Mouse (Mus musculus) stomach, postnatal 0 days (tissue): ENCODE measurements around the gene Trem1. TPM values are rescaled to one million over a fixed set of nuclear protein-coding genes. Genes with fewer than 3 reads are reported as not detected.
A peak's percentile ranks its signal among the peaks of the same experiment; 100 is the strongest.

Experiments used
- ATAC-seq: fragments of 200-750 bp; cut with Nextera tagmentation; 2 replicates; pipeline ENCODE4 v1.8.0; 2017; ENCODE audit not compliant: low FRiP score, low TSS enrichment
- DNase-seq: peaks from one replicate; pipeline ENCODE4 v3.0.0-alpha.2; 2016; ENCODE audit warnings: low spot score
- H3K27ac ChIP-seq: fragments of 300-500 bp; sonication (generic); replicated peaks from 2 replicates; pipeline ENCODE4 v1.5.1; 2014; ENCODE audit warnings: mild to moderate bottlenecking, control low read depth
- H3K27me3 ChIP-seq: fragments of 300-500 bp; sonication (generic); 2 replicates; pipeline ENCODE4 v1.6.1; 2014; ENCODE audit warnings: low read length; ENCODE audit not compliant: control insufficient read depth, insufficient read depth
- H3K36me3 ChIP-seq: fragments of 300-500 bp; sonication (generic); 2 replicates; pipeline ENCODE4 v1.6.1; 2014; ENCODE audit warnings: low read length, mixed read lengths; ENCODE audit not compliant: control insufficient read depth, insufficient read depth
- H3K4me1 ChIP-seq: fragments of 300-500 bp; sonication (generic); replicated peaks from 2 replicates; pipeline ENCODE4 v1.6.1; 2014; ENCODE audit warnings: antibody characterized with exemption; ENCODE audit not compliant: control insufficient read depth, insufficient read depth
- H3K4me2 ChIP-seq: fragments of 300-500 bp; sonication (generic); replicated peaks from 2 replicates; pipeline ENCODE4 v1.6.1; 2014; ENCODE audit warnings: low read depth, mild to moderate bottlenecking, control low read depth, moderate library complexity
- H3K4me3 ChIP-seq: fragments of 300-500 bp; sonication (generic); 2 replicates; pipeline ENCODE4 v1.5.1; 2014; ENCODE audit warnings: low read depth, low read length, control low read depth
- H3K9ac ChIP-seq: fragments of 300-500 bp; sonication (generic); 2 replicates; pipeline ENCODE4 v1.6.1; 2014; ENCODE audit warnings: mild to moderate bottlenecking, low read length, control low read depth, mixed read lengths
- H3K9me3 ChIP-seq: fragments of 300-500 bp; sonication (generic); 2 replicates; pipeline ENCODE4 v1.6.1; 2016; ENCODE audit warnings: low read length; ENCODE audit not compliant: control insufficient read depth
- CTCF ChIP-seq: IDR thresholded peaks from 2 replicates; pipeline ENCODE4 v1.5.1; 2016; ENCODE audit warnings: antibody characterized with exemption, low read depth, mild to moderate bottlenecking, moderate library complexity
- EP300 ChIP-seq: optimal IDR thresholded peaks from 2 replicates; pipeline ENCODE3; 2016; ENCODE audit warnings: antibody characterized with exemption
- WGBS: fragments of 180-500 bp; shearing (Covaris S2); extraction: QIAGEN DNeasy Blood & Tissue Kit; methylation state at CpG from one replicate; pipeline ENCODE4 v1.1.7; 2014; 5-methylcytosine and 5-hydroxymethylcytosine counted together
- polyA plus RNA-seq: library from polyadenylated mRNA; unstranded; fragments of >200 nt; fragmentation: Nextera tagmentation; extraction: Ambion mirVana; gene quantifications from 2 replicates; pipeline ENCODE4 v1.2.1, GENCODE M21; 2015

Trem1 gene
- polyA plus RNA-seq, 1 experiment from 2014 or later = not detected

- H3K36me3 ChIP-seq = no peaks in the 10 kb centered on the region
- TF ChIP-seq EP300 (no peak), CTCF (no peak)
- H3K4me1 ChIP-seq = no peaks in the 10 kb centered on the region
- H3K27me3 ChIP-seq = no peaks in the 10 kb centered on the region
- H3K4me3 ChIP-seq = no peak overlapping the region
- DNase-seq (no peak), ATAC-seq (no peak)
- no peaks in the 10 kb centered on the region for H3K9me3 ChIP-seq
- no peak overlapping the region for H3K9ac ChIP-seq
- H3K27ac ChIP-seq = no peak overlapping the region
- H3K4me2 ChIP-seq = no peak overlapping the region
Measured at GRCm38 (mm10) chr17:48278381-48278780, 45.8 kb downstream of the Trem1 start.

- 88% methylated on average over 4 of the region's 4 CpGs for WGBS
- H3K4me2 ChIP-seq = no peak overlapping the region
- DNase-seq = no peak
- no peaks in the 10 kb centered on the region for H3K4me1 ChIP-seq
- no peak overlapping the region for H3K27ac ChIP-seq
- H3K9ac ChIP-seq = no peak overlapping the region
- H3K27me3 ChIP-seq = no peaks in the 10 kb centered on the region
- ATAC-seq = no peak
- TF ChIP-seq CTCF (no peak), EP300 (no peak)
- H3K9me3 ChIP-seq = no peaks in the 10 kb centered on the region
- H3K36me3 ChIP-seq = no peaks in the 10 kb centered on the region
- no peak overlapping the region for H3K4me3 ChIP-seq
Measured at GRCm38 (mm10) chr17:48279002-48279401, 46.4 kb downstream of the Trem1 start.

- H3K27ac ChIP-seq = no peak overlapping the region
- peak overlapping the region; percentile 5; the same call in 1 of the 2 replicates for H3K9ac ChIP-seq
- no peaks in the 10 kb centered on the region for H3K4me1 ChIP-seq
- peak; percentile 47; the same call in 1 of the 2 replicates for ATAC-seq
- no peaks in the 10 kb centered on the region for H3K27me3 ChIP-seq
- peak overlapping the region; percentile 38 for H3K4me2 ChIP-seq
- TF ChIP-seq CTCF = no peak
- no peak for TF ChIP-seq EP300
- DNase-seq = no peak
- WGBS = 22% methylated on average over 18 of the region's 18 CpGs
- no peaks in the 10 kb centered on the region for H3K36me3 ChIP-seq
- H3K9me3 ChIP-seq = no peaks in the 10 kb centered on the region
- H3K4me3 ChIP-seq = 0 out of 2 replicates have a peak overlapping the region, but pooled peaks have one; percentile 18
Measured at GRCm38 (mm10) chr17:48280943-48281738, 48.6 kb downstream of the Trem1 start.

- H3K27ac ChIP-seq = no peak overlapping the region
- WGBS = 4% methylated on average over 3 of the region's 3 CpGs
- ATAC-seq = no peak
- no peaks in the 10 kb centered on the region for H3K9me3 ChIP-seq
- no peak for TF ChIP-seq CTCF
- no peak for TF ChIP-seq EP300
- H3K27me3 ChIP-seq = no peaks in the 10 kb centered on the region
- H3K36me3 ChIP-seq = no peaks in the 10 kb centered on the region
- peak overlapping the region; percentile 5; the same call in 1 of the 2 replicates for H3K9ac ChIP-seq
- H3K4me3 ChIP-seq = 0 out of 2 replicates have a peak overlapping the region, but pooled peaks have one; percentile 18
- DNase-seq = peak; percentile 24
- no peaks in the 10 kb centered on the region for H3K4me1 ChIP-seq
- H3K4me2 ChIP-seq = peak overlapping the region; percentile 38
Measured at GRCm38 (mm10) chr17:48281739-48282085, 49.1 kb downstream of the Trem1 start.

- Histone ChIP-seq H3K27me3 (no peaks in the 10 kb centered on the region), H3K4me2 (no peak overlapping the region), H3K4me3 (no peak overlapping the region), H3K27ac (no peak overlapping the region), H3K9ac (no peak overlapping the region), H3K36me3 (no peaks in the 10 kb centered on the region), H3K9me3 (no peaks in the 10 kb centered on the region), H3K4me1 (no peaks in the 10 kb centered on the region)
- DNase-seq (no peak), ATAC-seq (no peak)
- TF ChIP-seq EP300 (no peak), CTCF (peak; percentile 30; the same call in 1 of the 2 replicates)
- 44% methylated on average over 1 of the region's 1 CpGs for WGBS
Measured at GRCm38 (mm10) chr17:48286765-48287164, 54.2 kb downstream of the Trem1 start.

- Histone ChIP-seq H3K27me3 (no peaks in the 10 kb centered on the region), H3K4me1 (no peaks in the 10 kb centered on the region), H3K9me3 (no peaks in the 10 kb centered on the region), H3K27ac (no peak overlapping the region), H3K4me3 (no peak overlapping the region), H3K36me3 (no peaks in the 10 kb centered on the region), H3K9ac (no peak overlapping the region), H3K4me2 (no peak overlapping the region)
- DNase-seq = no peak
- TF ChIP-seq EP300 (no peak), CTCF (peak; percentile 43)
- ATAC-seq = no peak
- WGBS = 67% methylated on average over 2 of the region's 2 CpGs
Measured at GRCm38 (mm10) chr17:48287276-48287675, 54.7 kb downstream of the Trem1 start.
